Mouse (Mus musculus) activated CD4-positive, CD25-positive, alpha-beta regulatory T cell, adult 4 months (primary cell): Measurements from ENCODE around the gene Wfikkn1. TPM values are rescaled to one million over a fixed set of nuclear protein-coding genes. Genes with fewer than 3 reads are reported as not detected.

ENCODE experiments used
- ATAC-seq: one replicate; pipeline ENCODE4 v1.8.0; 2017
- polyA plus RNA-seq, 2 experiments: library from polyadenylated mRNA; unstranded; fragments of 100-300 nt; shearing (Covaris generic); gene quantifications; one replicate each; pipeline ENCODE4 v1.2.1; 2017

Gene Wfikkn1
- polyA plus RNA-seq, 2 experiments from 2014 or later, result 0.48 to 0.82 TPM

DNA sequence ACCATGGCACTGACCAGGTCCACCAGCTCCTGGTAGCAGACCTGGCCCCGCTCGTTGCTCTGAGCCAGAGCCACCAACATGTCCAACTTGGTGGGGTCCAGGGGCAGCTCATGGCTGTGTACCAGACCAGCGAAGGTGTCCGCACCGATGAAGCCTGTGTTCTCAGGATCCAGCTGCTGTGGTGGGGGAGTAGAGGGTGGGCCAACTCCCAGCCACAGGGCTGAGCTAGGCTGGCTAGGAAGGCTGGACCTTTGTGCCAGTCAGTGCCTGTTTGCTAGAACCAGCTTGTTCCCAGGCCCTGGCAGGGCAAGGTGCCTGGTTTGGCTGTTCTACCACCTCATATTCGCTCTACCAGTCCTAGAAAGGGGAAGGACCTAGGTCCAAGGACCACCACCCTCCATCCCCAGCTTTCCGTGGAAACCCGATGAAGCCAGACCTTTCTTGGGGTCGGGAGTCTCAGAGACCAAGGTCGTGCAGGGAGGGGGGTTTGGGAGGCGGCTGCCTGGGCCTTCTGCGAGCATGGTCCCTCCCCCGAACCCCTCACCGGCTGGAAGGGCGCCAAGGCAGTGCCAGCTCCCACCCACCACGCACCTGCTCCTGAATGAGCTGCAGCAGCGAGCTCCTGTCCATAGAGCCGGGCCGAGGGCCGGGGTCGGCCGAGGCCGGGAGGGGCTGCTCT lies 44.1 kb downstream of the Wfikkn1 start:
- ATAC-seq, result no peak

- ATAC-seq, result no peak
Observed at GRCm38 (mm10) chr17:25835816-25836215, 44.8 kb downstream of the Wfikkn1 start.

DNA sequence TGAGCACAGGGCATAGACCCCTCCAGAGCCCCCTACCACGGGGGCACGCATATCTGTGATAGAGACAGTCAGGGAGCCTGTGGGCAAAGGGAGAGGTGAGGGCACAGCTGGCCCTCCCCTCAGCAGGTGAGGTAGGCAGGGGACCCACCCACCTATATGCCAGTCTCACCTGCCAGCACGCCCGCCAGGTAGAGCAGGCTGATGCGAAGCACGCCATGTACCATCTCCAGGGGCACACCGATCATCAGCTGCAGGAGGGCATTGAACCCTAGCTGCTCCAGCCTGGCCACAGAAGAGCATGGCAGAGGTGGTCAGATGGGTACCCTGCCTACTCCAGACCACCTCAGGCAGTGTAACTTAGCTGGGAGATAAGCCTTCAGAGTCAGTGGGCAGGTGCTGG lies 45.4 kb downstream of the Wfikkn1 start:
- no peak for ATAC-seq

- no peak for ATAC-seq
Observed at GRCm38 (mm10) chr17:25834595-25835222, 45.9 kb downstream of the Wfikkn1 start.

DNA sequence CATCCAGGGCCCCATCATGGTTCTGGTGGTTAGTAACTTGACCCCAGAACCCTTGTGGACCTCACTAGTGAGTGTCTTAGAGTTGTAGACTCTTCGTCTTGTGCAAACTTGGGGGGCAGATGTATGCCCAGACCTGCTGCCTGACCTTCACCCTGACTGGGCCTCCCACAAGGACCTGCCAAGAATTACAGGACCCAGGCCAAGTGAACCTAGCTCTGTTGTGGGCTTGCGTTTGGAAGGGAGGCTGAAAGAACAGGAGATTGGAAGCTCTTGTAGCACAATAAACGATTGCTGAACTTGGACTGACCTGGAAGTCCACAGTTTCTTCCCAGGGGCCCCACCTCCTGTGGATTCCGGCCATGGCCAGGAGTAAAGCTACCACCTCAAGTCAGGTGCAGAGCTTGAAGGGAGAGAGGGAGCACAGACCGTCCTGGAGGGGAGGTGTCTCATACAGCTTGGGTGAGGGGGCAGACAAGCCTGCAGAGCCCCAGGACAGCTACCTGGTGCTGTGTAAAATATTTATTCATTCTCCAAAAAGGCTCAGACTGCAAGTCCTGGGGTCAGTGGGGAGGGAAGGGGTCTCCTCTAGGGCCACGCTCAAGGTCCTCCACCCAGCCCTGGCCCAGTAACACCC lies 46.6 kb downstream of the Wfikkn1 start:
- no peak for ATAC-seq

DNA sequence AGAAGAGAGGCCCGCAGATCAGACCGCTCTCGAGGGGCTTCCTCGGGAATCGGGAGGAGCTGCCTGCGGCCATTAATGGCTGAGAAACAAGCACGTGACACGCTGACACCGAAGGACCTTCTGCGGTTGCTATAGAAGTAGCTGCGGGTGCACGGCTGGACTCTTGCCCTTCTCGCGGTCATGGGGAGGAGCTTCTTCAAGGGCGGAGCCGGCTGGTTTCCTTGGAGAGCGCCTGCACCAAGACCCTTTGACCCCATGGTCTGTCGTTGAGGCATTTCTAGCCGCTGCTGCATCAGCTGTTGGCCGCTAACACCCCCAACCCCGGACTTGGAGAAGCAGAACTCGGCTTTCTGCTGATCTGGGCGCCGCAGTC lies 47.4 kb downstream of the Wfikkn1 start, which contains the start of gene Stub1:
Stub1 (minus strand) TSS at position 114 of the 373 bp plus-strand sequence.
- no peak for ATAC-seq

- ATAC-seq, result peak; percentile 95
Observed at GRCm38 (mm10) chr17:25832436-25833290, 48.0 kb downstream of the Wfikkn1 start.

DNA sequence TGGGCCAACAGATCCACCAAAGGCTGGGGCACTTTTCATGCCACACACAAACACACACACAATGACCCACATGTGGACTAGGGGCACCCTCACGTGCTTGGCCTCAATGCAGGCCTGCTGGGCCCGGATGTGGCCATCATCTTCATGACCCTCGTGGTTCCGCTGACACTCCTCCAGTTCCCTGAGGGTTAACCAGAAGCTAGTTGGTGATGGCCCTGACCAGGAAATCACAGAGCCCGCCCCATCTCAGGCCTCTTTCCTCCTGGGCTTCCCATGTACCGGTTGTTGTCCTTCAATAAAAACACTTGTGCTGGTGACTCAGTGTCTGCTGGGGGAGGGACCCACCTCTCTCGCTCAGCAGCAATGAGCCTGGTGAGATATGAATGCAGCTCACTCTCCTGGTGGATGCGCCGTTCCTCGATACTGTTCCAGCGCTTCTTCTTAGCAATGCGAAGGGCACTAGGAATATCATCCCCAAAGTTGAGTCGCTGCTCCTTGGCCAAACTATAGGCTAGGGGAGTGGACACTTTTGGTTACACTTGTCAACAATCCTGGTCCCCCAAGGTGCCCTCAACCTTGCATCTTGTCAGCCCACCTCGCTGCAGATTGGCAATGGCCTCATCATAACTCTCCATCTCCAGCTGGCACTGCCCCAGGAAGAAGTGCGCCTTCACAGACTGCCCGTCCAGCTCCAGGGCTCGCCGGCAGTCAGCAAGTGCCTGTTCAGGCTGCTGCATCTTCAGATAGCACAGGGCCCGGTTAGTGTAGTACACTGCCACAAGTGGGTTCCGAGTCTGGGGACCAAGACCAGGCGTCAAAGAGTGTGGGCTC lies 49.0 kb downstream of the Wfikkn1 start:
- no peak for ATAC-seq

DNA sequence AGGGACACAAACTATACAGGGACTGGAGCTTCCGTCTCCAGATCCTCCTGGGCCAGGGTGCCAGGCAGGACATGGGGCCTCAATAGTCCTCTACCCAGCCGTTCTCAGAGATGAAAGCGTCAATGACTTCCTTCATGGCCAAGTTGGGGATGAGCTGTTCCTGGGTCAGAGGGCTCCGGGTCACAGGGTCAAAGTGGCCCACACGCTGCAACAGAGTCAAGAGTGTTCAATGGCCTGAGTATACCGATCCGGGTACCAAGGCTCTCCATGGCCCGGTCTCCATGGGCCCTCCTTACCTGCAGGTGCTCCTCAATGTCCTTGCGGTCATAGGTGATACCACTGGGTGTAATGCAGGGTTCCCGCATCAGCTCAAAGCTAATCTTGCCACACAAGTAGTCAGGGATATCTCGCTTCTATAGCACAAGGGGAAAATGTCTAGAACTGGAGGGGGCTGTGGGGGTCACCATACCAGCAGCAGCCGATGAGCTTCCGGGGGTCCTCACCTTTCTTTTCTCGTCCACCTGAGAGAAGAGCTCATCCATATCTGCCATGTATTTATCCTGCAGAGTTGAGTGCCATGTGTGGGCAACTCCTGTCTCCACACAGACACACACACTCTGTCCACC lies 49.7 kb downstream of the Wfikkn1 start:
- no peak for ATAC-seq

DNA sequence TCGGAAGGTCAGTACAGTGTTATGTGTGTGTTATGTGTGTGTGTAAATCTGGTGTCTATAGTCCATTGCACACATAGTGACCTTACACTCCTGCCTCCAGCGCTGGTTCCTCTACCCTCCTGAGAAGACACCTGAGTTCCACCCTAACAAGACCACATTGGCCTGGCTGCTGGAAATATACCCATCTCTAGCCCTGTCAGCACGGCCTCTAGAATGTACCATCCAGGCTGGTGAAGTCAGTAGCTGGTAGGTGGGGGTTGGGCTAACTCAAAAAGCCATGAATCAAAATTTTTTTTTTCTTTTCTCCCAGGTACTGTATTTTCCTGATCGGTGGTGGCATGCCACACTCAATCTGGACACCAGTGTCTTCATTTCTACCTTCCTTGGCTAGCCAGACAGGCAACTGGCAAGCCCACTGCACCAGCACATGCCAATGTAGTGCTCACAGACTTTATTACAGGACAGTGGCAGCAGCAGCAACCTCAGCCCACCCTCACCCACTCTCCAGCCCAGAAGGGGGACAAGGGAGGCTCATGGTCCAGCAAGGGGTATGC lies 50.4 kb downstream of the Wfikkn1 start:
- no peak for ATAC-seq

DNA sequence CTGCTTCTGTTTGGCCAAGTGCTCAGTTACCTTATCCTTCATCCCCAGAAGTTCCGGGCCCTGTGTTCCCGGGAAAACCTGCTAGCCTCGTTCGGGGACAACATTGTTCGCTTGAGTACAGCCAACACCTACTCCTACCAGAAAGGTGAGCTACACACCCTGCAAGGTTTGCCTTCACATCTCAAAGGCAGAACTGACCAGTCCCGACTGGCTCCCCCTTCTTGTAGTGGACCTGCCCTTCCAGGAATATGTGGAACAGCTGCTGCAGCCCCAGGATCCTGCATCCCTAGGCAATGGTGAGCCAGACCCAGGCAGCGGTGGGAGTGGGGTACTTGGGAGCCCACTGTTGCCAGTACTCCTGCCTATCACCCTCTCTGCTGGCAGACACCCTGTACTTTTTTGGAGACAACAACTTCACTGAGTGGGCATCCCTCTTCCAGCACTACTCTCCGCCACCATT lies 51.1 kb downstream of the Wfikkn1 start:
- no peak for ATAC-seq

DNA sequence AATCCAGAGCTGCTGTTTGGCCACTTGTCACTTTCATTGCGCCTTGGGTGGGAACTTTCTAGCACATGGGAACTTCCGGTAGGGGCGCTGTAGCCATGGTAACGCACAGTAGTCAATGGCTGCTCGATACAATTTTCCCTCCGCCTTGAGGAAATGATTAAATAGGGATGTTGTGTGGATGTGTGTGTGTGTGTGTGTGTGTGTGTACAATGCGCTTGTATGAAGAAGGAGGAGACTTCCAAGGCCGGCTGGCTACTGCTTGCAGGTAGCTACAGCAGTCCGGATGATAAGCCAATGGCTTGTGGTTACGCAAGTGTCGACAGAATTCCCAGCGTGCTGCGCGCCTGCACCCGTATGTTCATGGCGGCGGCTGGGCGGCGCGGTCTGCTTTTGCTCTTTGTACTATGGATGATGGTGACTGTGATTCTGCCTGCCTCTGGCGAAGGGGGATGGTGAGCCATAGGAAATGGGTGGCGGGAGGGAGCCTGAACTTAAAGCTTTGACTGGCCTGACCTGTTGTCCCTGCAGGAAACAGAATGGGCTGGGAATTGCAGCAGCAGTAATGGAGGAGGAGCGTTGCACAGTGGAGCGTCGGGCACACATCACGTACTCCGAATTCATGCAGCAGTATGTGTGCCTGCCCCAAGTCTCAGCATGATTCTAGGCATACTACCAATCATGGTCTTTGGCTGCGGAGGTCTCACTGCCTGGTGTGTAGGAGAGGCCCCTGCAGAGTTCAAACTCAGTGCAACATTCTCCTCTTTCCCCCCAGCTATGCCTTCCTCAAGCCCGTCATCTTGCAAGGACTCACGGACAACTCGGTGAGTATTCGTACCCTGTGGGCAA lies 51.7 kb downstream of the Wfikkn1 start, which contains the start of gene Jmjd8:
Jmjd8 (plus strand) TSS at position 156 of the 846 bp plus-strand sequence.
- peak; percentile 55 for ATAC-seq

DNA sequence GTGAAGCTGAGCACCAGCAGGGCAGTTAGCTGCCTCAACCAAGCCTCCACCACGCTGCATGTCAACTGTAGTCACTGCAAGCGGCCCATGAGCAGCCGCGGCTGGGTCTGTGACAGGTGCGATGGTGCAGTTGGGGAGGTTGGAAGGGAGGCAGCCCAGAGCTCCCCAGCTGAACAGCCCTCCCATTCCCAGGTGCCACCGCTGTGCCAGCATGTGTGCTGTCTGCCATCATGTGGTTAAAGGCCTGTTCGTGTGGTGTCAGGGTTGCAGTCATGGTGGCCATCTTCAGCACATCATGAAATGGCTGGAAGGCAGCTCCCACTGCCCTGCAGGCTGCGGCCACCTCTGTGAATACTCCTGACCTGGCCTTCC lies 52.4 kb downstream of the Wfikkn1 start:
- no peak for ATAC-seq

Other genes starting within 250 kb of the Wfikkn1 start
- gene Gng13, start 163.7 kb downstream of the Wfikkn1 start, polyA plus RNA-seq, result not detected
- 1 to 10 TPM; 4.0 to 6.7 TPM for gene Chtf18, start 153.4 kb downstream of the Wfikkn1 start, polyA plus RNA-seq
- gene Rpusd1, start 153.2 kb downstream of the Wfikkn1 start, polyA plus RNA-seq, result 10 to 100 TPM in 1 of 2 experiments, 1 to 10 TPM in 1; 9.3 to 10.3 TPM
- under 1 TPM in 1 of 2 experiments, not detected in 1; 0.18 TPM for gene Mslnl, start 144.8 kb downstream of the Wfikkn1 start, polyA plus RNA-seq
- not detected for gene Msln, start 126.5 kb downstream of the Wfikkn1 start, polyA plus RNA-seq
- 10 to 100 TPM; 15.6 to 20.9 TPM for gene Narfl, start 107.1 kb downstream of the Wfikkn1 start, polyA plus RNA-seq
- 10 to 100 TPM; 27.2 to 30.3 TPM for gene Haghl, start 95.2 kb downstream of the Wfikkn1 start, polyA plus RNA-seq
- under 1 TPM in 1 of 2 experiments, not detected in 1; 0.62 TPM for gene Ccdc78, start 94.3 kb downstream of the Wfikkn1 start, polyA plus RNA-seq
- 100 to 1,000 TPM; 196 to 238 TPM for gene Fam173a, start 88.0 kb downstream of the Wfikkn1 start, polyA plus RNA-seq
- gene AC134908.4, start 85.2 kb downstream of the Wfikkn1 start, polyA plus RNA-seq, result not detected
- gene Metrn, start 83.7 kb downstream of the Wfikkn1 start, polyA plus RNA-seq, result 1 to 10 TPM; 2.2 to 4.6 TPM
- gene Fbxl16, start 71.8 kb downstream of the Wfikkn1 start, polyA plus RNA-seq, result under 1 TPM in 1 of 2 experiments, not detected in 1; 0.16 TPM
- gene Wdr24, start 57.2 kb downstream of the Wfikkn1 start, polyA plus RNA-seq, result 10 to 100 TPM; 11.9 to 17.9 TPM
- gene Jmjd8, start 52.0 kb downstream of the Wfikkn1 start, polyA plus RNA-seq, result 10 to 100 TPM; 11.4 to 21.9 TPM
- 10 to 100 TPM; 68.3 to 85.7 TPM for gene Stub1, start 47.5 kb downstream of the Wfikkn1 start, polyA plus RNA-seq
- gene Rhbdl1, start 43.6 kb downstream of the Wfikkn1 start, polyA plus RNA-seq, result 1 to 10 TPM in 1 of 2 experiments, not detected in 1; 1.1 TPM
- 1 to 10 TPM in 1 of 2 experiments, not detected in 1; 1.1 TPM for gene Gm20683, start 39.1 kb downstream of the Wfikkn1 start, polyA plus RNA-seq
- gene Rhot2, start 36.0 kb downstream of the Wfikkn1 start, polyA plus RNA-seq, result 10 to 100 TPM; 18.4 to 29.8 TPM
- 1 to 10 TPM; 3.8 to 8.3 TPM for gene Wdr90, start 19.4 kb downstream of the Wfikkn1 start, polyA plus RNA-seq
- 1 to 10 TPM; 2.2 to 6.9 TPM for gene Mcrip2, start 12.1 kb downstream of the Wfikkn1 start, polyA plus RNA-seq
- gene Mettl26, start 5.8 kb downstream of the Wfikkn1 start, polyA plus RNA-seq, result 100 to 1,000 TPM in 1 of 2 experiments, 10 to 100 TPM in 1; 88.3 to 119 TPM
- gene Rab40c, start 38.9 kb upstream of the Wfikkn1 start, polyA plus RNA-seq, result 1 to 10 TPM; 5.1 to 5.6 TPM
- gene Pigq, start 64.1 kb upstream of the Wfikkn1 start, polyA plus RNA-seq, result 10 to 100 TPM; 19.0 to 26.6 TPM
- gene Nhlrc4, start 64.1 kb upstream of the Wfikkn1 start, polyA plus RNA-seq, result not detected
- not detected for gene A930017K11Rik, start 71.7 kb upstream of the Wfikkn1 start, polyA plus RNA-seq
- gene Capn15, start 104.9 kb upstream of the Wfikkn1 start, polyA plus RNA-seq, result 1 to 10 TPM; 5.2 to 7.1 TPM
- 1 to 10 TPM; 2.4 to 2.7 TPM for gene Rab11fip3, start 188.7 kb upstream of the Wfikkn1 start, polyA plus RNA-seq
- gene Decr2, start 209.5 kb upstream of the Wfikkn1 start, polyA plus RNA-seq, result 10 to 100 TPM; 12.9 to 25.7 TPM
- gene Nme4, start 214.7 kb upstream of the Wfikkn1 start, polyA plus RNA-seq, result 1 to 10 TPM; 1.6 TPM
- gene Tmem8, start 232.4 kb upstream of the Wfikkn1 start, polyA plus RNA-seq, result 1 to 10 TPM; 4.8 to 4.9 TPM
- gene Mrpl28, start 242.6 kb upstream of the Wfikkn1 start, polyA plus RNA-seq, result 100 to 1,000 TPM; 111 to 135 TPM